Mouse (Mus musculus) limb, embryonic 10.5 days (tissue): Measurements from ENCODE around the gene Lrrc34. TPM values are rescaled to one million over a fixed set of nuclear protein-coding genes. Genes with fewer than 3 reads are reported as not detected.

Experiments
- DNase-seq: peaks from one replicate; pipeline ENCODE4 v3.0.0-alpha.2; 2017; ENCODE audit warnings: low spot score
- H3K27ac ChIP-seq: fragments of 300-500 bp; sonication (generic); 2 replicates; pipeline ENCODE4 v1.5.1; 2016; ENCODE audit warnings: mild to moderate bottlenecking
- H3K27me3 ChIP-seq: fragments of 300-500 bp; sonication (generic); 2 replicates; pipeline ENCODE4 v1.6.1; 2016; ENCODE audit warnings: low read depth, mild to moderate bottlenecking; ENCODE audit not compliant: poor library complexity, severe bottlenecking
- H3K36me3 ChIP-seq: fragments of 300-500 bp; sonication (generic); 2 replicates; pipeline ENCODE4 v1.6.1; 2016; ENCODE audit warnings: mild to moderate bottlenecking, moderate library complexity
- H3K4me1 ChIP-seq: fragments of 300-500 bp; sonication (generic); 2 replicates; pipeline ENCODE4 v1.6.1; 2016
- H3K4me3 ChIP-seq: fragments of 300-500 bp; sonication (generic); 2 replicates; pipeline ENCODE4 v1.5.1; 2016; ENCODE audit warnings: mild to moderate bottlenecking, moderate library complexity
- H3K9me3 ChIP-seq: fragments of 300-500 bp; sonication (generic); replicated peaks from 2 replicates; pipeline ENCODE4 v1.6.1; 2016; ENCODE audit warnings: mild to moderate bottlenecking
- WGBS: fragments of 180-500 bp; shearing (Covaris S2); methylation state at CpG from one replicate; pipeline ENCODE4 v1.1.7; 2016; 5-methylcytosine and 5-hydroxymethylcytosine counted together
- polyA plus RNA-seq: library from polyadenylated mRNA; unstranded; fragments of >200 nt; fragmentation: Nextera tagmentation; extraction: Ambion mirVana; gene quantifications from 2 replicates; pipeline ENCODE4 v1.2.1, GENCODE M21; 2016

Lrrc34 gene
- polyA plus RNA-seq, 1 experiment from 2014 or later: 2.8 TPM

- no peaks in the 10 kb centered on the region for H3K9me3 ChIP-seq
- H3K27ac ChIP-seq: peak overlapping the region; percentile 95
- peak overlapping the region; percentile 86 for H3K4me3 ChIP-seq
- H3K36me3 ChIP-seq: no peaks in the 10 kb centered on the region
- peaks cover 26% of the 10 kb centered on the region for H3K27me3 ChIP-seq
- peak; percentile 77 for DNase-seq
- peaks cover 26% of the 10 kb centered on the region for H3K4me1 ChIP-seq
- under 1% methylated on average over 62 of the region's 62 CpGs for WGBS
Measured at GRCm38 (mm10) chr3:30595111-30595832, 52.4 kb downstream of the Lrrc34 start.

- no peak overlapping the region for H3K4me3 ChIP-seq
- no peaks in the 10 kb centered on the region for H3K36me3 ChIP-seq
- DNase-seq: peak; percentile 47
- no peak overlapping the region for H3K27ac ChIP-seq
- WGBS: 78% methylated on average over 4 of the region's 4 CpGs
- H3K9me3 ChIP-seq: no peaks in the 10 kb centered on the region
- peaks cover 15% of the 10 kb centered on the region for H3K4me1 ChIP-seq
- peaks cover 18% of the 10 kb centered on the region for H3K27me3 ChIP-seq
Measured at GRCm38 (mm10) chr3:30593719-30594485, 53.8 kb downstream of the Lrrc34 start.

GRCm38 (mm10) chr3:30592418-30592853 is 55.2 kb downstream of the Lrrc34 start:
- peak; percentile 42 for DNase-seq
- no peaks in the 10 kb centered on the region for H3K36me3 ChIP-seq
- H3K4me3 ChIP-seq: no peak overlapping the region
- H3K27me3 ChIP-seq: peaks cover 5% of the 10 kb centered on the region; the same call in 1 of the 2 replicates
- peaks cover 15% of the 10 kb centered on the region for H3K4me1 ChIP-seq
- WGBS: 3% methylated on average over 2 of the region's 2 CpGs
- H3K9me3 ChIP-seq: no peaks in the 10 kb centered on the region
- H3K27ac ChIP-seq: 0 out of 2 replicates have a peak overlapping the region, but pooled peaks have one; percentile 36

GRCm38 (mm10) chr3:30588865-30589264 is 58.8 kb downstream of the Lrrc34 start:
- 88% methylated on average over 6 of the region's 6 CpGs for WGBS
- Histone ChIP-seq H3K4me3 (no peak overlapping the region), H3K9me3 (no peaks in the 10 kb centered on the region), H3K27me3 (no peaks in the 10 kb centered on the region), H3K4me1 (peaks cover 8% of the 10 kb centered on the region), H3K27ac (no peak overlapping the region), H3K36me3 (no peaks in the 10 kb centered on the region)
- no peak for DNase-seq

Other genes starting within 250 kb of the Lrrc34 start
- gene Mecom, start 99.9 kb downstream of the Lrrc34 start, polyA plus RNA-seq: 167 and 217 TPM in 2 replicates
- gene Actrt3, start 47.9 kb downstream of the Lrrc34 start, polyA plus RNA-seq: 0.08 TPM in 1 of 2 replicates, not detected in the other
- 27.1 and 32.2 TPM in 2 replicates for gene Mynn, start 45.8 kb downstream of the Lrrc34 start, polyA plus RNA-seq
- gene Lrriq4, start 3.4 kb downstream of the Lrrc34 start, polyA plus RNA-seq: not detected in 2 replicates
- not detected in 2 replicates for gene Lrrc31, start 52.0 kb upstream of the Lrrc34 start, polyA plus RNA-seq
- gene Samd7, start 98.4 kb upstream of the Lrrc34 start, polyA plus RNA-seq: not detected in 2 replicates
- 39.1 and 47.0 TPM in 2 replicates for gene Sec62, start 145.0 kb upstream of the Lrrc34 start, polyA plus RNA-seq
- gene Gpr160, start 208.1 kb upstream of the Lrrc34 start, polyA plus RNA-seq: 0.16 and 0.45 TPM in 2 replicates